In genomic region chr3:116006978-116007940, GRCm38 (mm10) we compare ENCODE assay signal across 8 mouse cellular contexts. TPM values are rescaled to one million over a fixed set of nuclear protein-coding genes. Genes with fewer than 3 reads are reported as not detected.
A peak's percentile ranks its signal among the peaks of the same experiment; 100 is the strongest.
DNase-seq lines count a peak whose midpoint lies in the region; ATAC-seq lines count a peak whose summit lies in the region.

Gene Slc30a7 (minus strand): TSS chr3:116007406.
Gene Extl2 (plus strand): TSS chr3:116007462.

- peak within 1 kb of the TSS; percentile 98 for H3K4me2 ChIP-seq in heart, embryonic 13.5 days
- H3K4me2 ChIP-seq in liver, embryonic 13.5 days = peak within 1 kb of the TSS; percentile 96
- H3K4me2 ChIP-seq in stomach, embryonic 14.5 days (replicated peaks; ENCODE audit: low read depth, low read length) = peak within 1 kb of the TSS; percentile 93

- WGBS in heart, embryonic 13.5 days = under 1% methylated on average over 67 of the region's 67 CpGs
- WGBS in liver, embryonic 13.5 days (ENCODE audit: insufficient replicate concordance) = under 1% methylated on average over 67 of the region's 67 CpGs
- WGBS in stomach, embryonic 14.5 days = under 1% methylated on average over 66 of the region's 67 CpGs

- H3K9me3 ChIP-seq in heart, embryonic 13.5 days = no peaks in the 10 kb centered on the region
- no peaks in the 10 kb centered on the region for H3K9me3 ChIP-seq in liver, embryonic 13.5 days (replicated peaks)
- H3K9me3 ChIP-seq in stomach, embryonic 14.5 days (ENCODE audit: control insufficient read depth, low read depth, low read length) = no peaks in the 10 kb centered on the region

- no peaks in the 10 kb centered on the region for H3K4me1 ChIP-seq in brown adipose tissue, adult 24 weeks (ENCODE audit: control insufficient read depth, insufficient read depth, insufficient read length, low read length)
- H3K4me1 ChIP-seq in heart, embryonic 13.5 days = peaks cover 34% of the 10 kb centered on the region
- peaks cover 28% of the 10 kb centered on the region for H3K4me1 ChIP-seq in liver, embryonic 13.5 days (replicated peaks)
- H3K4me1 ChIP-seq in stomach, embryonic 14.5 days (ENCODE audit: control insufficient read depth, insufficient read depth, low read length) = peaks cover 4% of the 10 kb centered on the region; the same call in 1 of the 2 replicates

- H3K27ac ChIP-seq in brown adipose tissue, adult 24 weeks (replicated peaks; ENCODE audit: low read depth, low read length) = peak within 1 kb of the TSS; percentile 65
- peak within 1 kb of the TSS; percentile 88 for H3K27ac ChIP-seq in heart, embryonic 13.5 days (replicated peaks)
- peak within 1 kb of the TSS; percentile 77 for H3K27ac ChIP-seq in liver, embryonic 13.5 days
- H3K27ac ChIP-seq in stomach, embryonic 14.5 days (ENCODE audit: low read length) = peak within 1 kb of the TSS; percentile 92

- peak within 1 kb of the TSS; percentile 93 for H3K9ac ChIP-seq in heart, embryonic 13.5 days
- H3K9ac ChIP-seq in liver, embryonic 13.5 days = peak within 1 kb of the TSS; percentile 81
- peak within 1 kb of the TSS; percentile 66 for H3K9ac ChIP-seq in stomach, embryonic 14.5 days (replicated peaks; ENCODE audit: low read depth, low read length)

- H3K27me3 ChIP-seq in heart, embryonic 13.5 days (replicated peaks) = no peaks in the 10 kb centered on the region
- H3K27me3 ChIP-seq in liver, embryonic 13.5 days = no peaks in the 10 kb centered on the region
- H3K27me3 ChIP-seq in stomach, embryonic 14.5 days (ENCODE audit: control insufficient read depth, insufficient read depth, low read length) = no peaks in the 10 kb centered on the region

- H3K4me3 ChIP-seq in brown adipose tissue, adult 24 weeks (ENCODE audit: insufficient read depth, low read depth, low read length) = peak within 1 kb of the TSS; percentile 85
- H3K4me3 ChIP-seq in heart, embryonic 13.5 days = peak within 1 kb of the TSS; percentile 86
- peak within 1 kb of the TSS; percentile 72 for H3K4me3 ChIP-seq in liver, embryonic 13.5 days (replicated peaks)
- peak within 1 kb of the TSS; percentile 86 for H3K4me3 ChIP-seq in stomach, embryonic 14.5 days (ENCODE audit: low read depth, low read length)

- ATAC-seq in erythroid progenitor cell, adult 5-6 weeks (replicated peaks; ENCODE audit: low FRiP score, poor library complexity, severe bottlenecking) = peak; percentile 95
- ATAC-seq in heart, embryonic 13.5 days (ENCODE audit: extremely low read depth, insufficient number of reproducible peaks, low FRiP score, low TSS enrichment) = peak; percentile 86
- ATAC-seq in liver, embryonic 13.5 days (ENCODE audit: low read depth) = peak; percentile 93
- ATAC-seq in stomach, embryonic 14.5 days (ENCODE audit: insufficient number of reproducible peaks, insufficient read depth, low FRiP score, low read depth) = peak; percentile 92

- H3K36me3 ChIP-seq in heart, embryonic 13.5 days = peaks cover 32% of the 10 kb centered on the region
- H3K36me3 ChIP-seq in liver, embryonic 13.5 days = peaks cover 15% of the 10 kb centered on the region; the same call in 1 of the 2 replicates
- H3K36me3 ChIP-seq in stomach, embryonic 14.5 days (ENCODE audit: control insufficient read depth, insufficient read depth, low read length) = peaks cover 8% of the 10 kb centered on the region; the same call in 1 of the 2 replicates

- DNase-seq in CD8-positive naive resting alpha-beta T cell, adult 2 months (ENCODE audit: low read depth in 2 of 2, low spot score in 2 of 2) = peak; percentile 44 to 62
- peak; percentile 92 for DNase-seq in kidney, postnatal 10 days
- peak; percentile 64 for DNase-seq in liver, embryonic 13.5 days
- peak; percentile 42 to 51 for DNase-seq in natural killer cell, adult 2 months (ENCODE audit: low spot score in 2 of 2)

RNA-seq across cellular contexts. Expression of gene Slc30a7, which starts in this region (rescaled TPM):
- 2.1 and 8.8 TPM in 2 replicates for polyA plus RNA-seq in brown adipose tissue, adult 24 weeks (2012; ENCODE audit: insufficient read depth, insufficient read length, missing spikeins)
- total RNA-seq in erythroid progenitor cell, adult 5-6 weeks (2015; ENCODE audit: low replicate concordance) = 2.9 and 17.3 TPM in 2 replicates
- 1.8 and 2.4 TPM in 2 replicates for total RNA-seq in erythroid progenitor cell, adult 5-6 weeks (2017; ENCODE audit: low replicate concordance)
- 17.4 and 19.8 TPM in 2 replicates for polyA plus RNA-seq in heart, embryonic 13.5 days (2015; fragmentation: Nextera tagmentation; extraction: Ambion mirVana)
- 12.0 and 13.5 TPM in 2 replicates for polyA plus RNA-seq in liver, embryonic 13.5 days (2015; fragmentation: Nextera tagmentation; extraction: Ambion mirVana)
- polyA plus RNA-seq in stomach, embryonic 14.5 days (2014; fragmentation: Nextera tagmentation; extraction: Ambion mirVana) = 36.2 and 37.0 TPM in 2 replicates

RNA-seq across cellular contexts. Expression of gene Extl2, which starts in this region (rescaled TPM):
- polyA plus RNA-seq in brown adipose tissue, adult 24 weeks (2012; ENCODE audit: insufficient read depth, insufficient read length, missing spikeins) = 6.9 and 8.8 TPM in 2 replicates
- 4.2 and 46.9 TPM in 2 replicates for total RNA-seq in erythroid progenitor cell, adult 5-6 weeks (2015; ENCODE audit: low replicate concordance)
- 0.61 and 3.3 TPM in 2 replicates for total RNA-seq in erythroid progenitor cell, adult 5-6 weeks (2017; ENCODE audit: low replicate concordance)
- 18.8 and 19.5 TPM in 2 replicates for polyA plus RNA-seq in heart, embryonic 13.5 days (2015; fragmentation: Nextera tagmentation; extraction: Ambion mirVana)
- polyA plus RNA-seq in liver, embryonic 13.5 days (2015; fragmentation: Nextera tagmentation; extraction: Ambion mirVana) = 4.8 and 6.7 TPM in 2 replicates
- 26.9 and 28.9 TPM in 2 replicates for polyA plus RNA-seq in stomach, embryonic 14.5 days (2014; fragmentation: Nextera tagmentation; extraction: Ambion mirVana)

Comparison
In these comparisons a context has a peak if more than half of its experiments do, and no peak if none do; other contexts are left out.
1. Peak in every context shown above with its lines: DNase-seq, ATAC-seq, H3K4me3 ChIP-seq and H3K27ac ChIP-seq.